Mouse (Mus musculus) MN1 (cell line): ENCODE measurements at regions not wholly inside any gene's neighbourhood (a gene's known extent, or its start where the extent isn't known, plus 50 kb on each side); places are given as distances from the start of the nearest gene placed in this dataset.

ENCODE experiments used
- DNase-seq: peaks from one replicate; pipeline ENCODE4 v3.0.0-alpha.2; 2016; ENCODE audit warnings: low spot score

DNA sequence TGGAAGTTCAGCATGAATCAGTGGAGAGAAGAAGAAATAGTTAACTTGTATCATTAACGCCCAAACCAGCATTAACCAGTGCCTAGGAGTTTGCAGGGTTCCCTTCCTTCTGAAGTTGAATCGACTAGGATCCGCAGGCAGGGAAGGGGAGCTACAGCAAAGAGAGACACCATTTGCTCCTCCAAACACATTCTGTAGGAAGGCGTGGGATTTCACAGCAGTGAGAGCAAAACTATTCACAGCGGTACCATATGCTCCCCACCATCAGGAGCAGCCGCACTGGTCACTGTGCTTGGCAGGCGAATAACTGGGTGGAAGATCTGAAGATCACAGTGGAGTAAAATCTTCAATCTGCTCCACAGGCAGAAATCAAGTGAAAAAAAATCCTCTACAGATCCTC, 610.3 kb downstream of the Lmo4 start:
- no peak for DNase-seq

DNA sequence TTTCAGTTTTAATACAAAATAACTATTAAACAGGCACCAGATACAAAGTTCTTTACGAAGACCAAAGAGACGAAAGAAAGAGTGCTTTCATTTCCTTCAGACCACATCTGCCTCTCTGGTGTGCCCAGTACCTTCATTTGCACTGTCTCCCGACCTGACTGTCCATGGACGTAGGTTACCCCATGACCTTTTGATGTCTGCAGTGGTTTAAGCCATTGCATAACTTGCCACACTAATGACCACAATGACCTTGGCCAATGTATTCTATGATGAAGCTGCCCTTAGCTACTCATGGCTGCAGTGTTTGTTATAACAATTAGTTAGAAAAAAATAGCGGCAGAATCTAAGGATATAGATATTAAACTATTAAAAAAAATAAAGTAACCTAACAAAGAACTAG, 618.4 kb downstream of the Lmo4 start:
- DNase-seq, result no peak

DNA sequence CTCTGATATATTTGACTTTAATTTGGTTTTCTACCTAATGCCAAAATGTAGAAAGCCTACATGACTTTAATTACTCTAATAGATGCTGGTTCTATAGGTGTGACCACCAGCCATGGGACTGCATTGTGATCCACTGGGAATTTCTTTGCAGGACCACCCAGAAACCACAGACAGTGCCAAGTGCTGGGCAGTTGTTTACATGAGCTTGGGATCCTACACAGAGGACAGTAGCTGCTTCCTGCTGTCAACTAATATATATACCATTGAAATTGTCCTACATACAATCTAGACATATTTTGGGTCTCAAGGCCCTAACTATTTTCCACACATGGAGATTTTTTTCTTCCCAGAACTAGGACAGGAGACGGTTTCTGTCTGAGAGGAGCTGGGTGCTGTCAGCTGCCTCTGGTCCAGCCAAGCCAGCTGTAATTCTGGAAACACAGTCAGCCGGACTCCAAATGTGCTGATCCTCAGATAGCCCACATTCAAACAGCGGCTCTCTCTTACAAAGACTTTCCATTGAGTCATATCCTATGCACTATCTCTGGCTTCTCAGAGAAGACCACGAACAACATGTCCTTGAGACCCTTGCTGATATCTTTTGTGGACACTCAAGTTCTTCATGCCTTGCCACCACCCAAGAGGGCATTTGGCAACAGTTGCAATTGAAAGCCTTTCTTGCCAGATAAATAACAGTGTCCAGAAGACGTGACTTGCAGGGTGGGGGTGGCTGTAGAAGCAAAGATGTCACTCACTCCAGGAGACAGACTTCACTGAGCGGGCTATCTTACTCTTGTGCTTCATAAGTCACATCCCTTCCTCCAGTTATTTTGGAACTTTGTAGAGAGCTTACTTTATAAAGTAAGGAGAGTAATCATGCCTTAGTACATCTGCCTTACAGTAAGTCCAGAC, 620.1 kb downstream of the Lmo4 start:
- no peak for DNase-seq

DNA sequence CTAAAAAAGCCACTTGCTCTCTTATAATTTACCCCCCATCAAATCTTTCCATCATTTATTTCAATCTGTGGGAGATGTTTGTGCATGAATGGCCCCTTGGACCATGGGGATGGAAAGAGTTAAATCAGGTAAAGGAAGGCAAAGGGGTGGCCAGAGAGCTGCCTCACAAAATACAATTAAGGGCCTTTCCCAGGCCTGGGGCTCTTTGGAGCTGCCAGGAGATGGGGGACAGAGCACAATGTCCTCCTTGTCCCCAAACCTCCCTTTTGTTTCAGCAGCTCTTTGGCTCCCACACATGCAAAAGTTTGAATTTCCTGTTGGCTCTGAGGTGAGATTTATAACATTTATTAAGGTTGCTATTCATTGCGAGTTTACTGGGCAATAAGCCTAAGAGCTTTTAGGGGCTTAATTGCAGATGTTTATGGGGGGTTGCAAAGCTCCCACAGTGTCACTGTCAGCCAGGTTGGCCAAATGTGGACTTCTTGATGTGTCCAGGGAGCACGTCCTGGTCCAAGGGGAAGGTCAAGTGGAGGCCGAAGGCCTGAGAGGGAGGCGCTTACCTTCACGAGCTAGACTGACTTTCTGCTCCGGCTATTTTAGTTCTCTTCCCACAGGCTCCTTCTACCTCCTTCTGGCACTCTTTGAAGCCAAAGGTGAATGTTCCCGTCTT, 628.5 kb downstream of the Lmo4 start:
- no peak for DNase-seq

DNA sequence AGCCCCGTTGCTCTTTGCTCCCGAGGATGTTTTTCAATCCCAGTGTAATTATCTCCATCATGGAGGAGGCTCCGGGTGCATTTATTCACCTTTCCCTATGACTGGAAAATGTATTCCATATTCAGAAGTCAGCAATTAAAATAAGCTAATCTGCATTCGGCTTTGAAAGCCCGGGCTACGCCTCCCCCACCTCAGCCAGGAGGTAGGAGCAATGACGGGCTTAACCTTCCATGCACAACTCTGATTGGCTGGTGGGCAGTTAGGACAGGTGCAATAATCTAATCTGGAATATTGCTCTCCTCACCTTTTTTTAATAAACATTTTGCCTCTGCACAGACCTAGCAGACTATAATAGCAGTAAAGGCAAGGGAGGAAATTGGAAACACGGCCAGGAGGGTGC, 629.3 kb downstream of the Lmo4 start:
- DNase-seq, result no peak

DNA sequence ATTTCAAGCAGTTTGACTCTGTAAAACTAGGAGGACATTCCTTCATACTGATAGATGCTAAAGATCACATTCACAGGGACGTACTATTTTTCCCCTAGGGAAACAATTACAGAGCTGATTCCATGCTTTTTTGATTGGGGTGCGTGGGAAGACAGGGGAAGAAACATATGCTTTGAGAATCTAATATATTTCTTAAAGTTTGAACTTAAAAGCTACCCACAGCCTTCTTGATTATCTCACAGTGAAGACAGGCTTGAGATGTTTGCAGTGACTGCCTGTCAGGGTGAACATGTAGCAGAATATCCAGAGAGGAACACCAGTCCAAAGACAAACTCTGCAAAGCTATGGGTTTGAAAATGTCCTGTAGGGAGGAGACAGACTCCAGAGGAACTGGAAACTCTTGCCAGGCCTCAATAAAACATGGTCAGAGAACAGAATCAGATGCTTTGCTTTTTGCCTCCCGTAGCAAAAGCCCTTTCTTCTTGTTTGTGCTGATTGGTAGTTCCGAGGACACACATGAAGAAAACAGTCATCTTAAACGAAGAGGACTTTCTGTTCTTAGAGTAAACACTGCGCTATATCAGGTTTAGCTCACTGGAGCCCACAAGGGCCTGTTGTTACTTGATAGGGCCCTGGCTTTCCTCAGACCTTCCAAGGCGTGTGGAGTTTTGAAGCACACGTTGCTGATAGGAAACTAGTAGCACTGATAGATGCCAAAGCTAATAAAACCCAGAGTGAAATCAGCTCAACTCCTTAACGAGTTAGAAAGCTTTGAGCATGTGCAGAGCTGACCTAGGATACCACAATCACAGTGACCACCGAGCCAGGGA, 630.8 kb downstream of the Lmo4 start:
- no peak for DNase-seq

DNA sequence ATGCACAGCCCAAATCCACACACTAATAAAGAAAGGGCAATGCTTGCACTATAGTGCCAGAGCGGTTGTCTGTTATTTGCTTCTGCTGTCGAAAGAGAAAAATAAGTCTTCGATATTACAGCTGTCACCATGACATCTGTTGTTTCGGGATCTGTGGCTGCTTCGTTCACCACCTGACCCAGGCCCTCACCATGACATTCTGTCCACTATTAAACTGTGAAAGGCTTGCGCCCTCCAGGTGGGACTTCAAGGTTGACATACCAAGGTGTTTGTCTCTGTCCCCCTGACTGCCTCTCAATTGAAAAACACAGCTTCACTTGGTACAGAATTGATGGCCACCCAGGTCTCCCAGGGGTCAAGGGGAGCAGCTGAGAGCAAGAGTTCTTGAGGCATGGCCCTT, 635.1 kb downstream of the Lmo4 start:
- no peak for DNase-seq

DNA sequence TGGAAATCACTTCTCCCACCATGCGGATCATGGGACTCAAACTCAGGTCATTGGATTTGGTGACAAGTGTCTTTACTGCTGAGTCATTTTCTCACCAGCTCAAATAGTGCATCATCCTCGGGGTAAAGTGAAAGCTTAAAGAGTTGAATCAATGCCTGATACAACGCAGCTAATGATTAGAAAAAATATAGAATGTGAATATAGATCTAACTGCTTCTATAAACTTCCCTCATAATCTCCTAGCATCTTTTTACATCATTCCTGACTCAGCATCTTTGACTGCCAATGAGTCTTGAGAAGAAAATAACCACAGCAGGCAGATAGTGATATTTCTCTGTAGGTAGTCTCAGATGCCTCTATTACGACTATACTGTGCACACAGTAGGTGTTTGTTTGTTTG, 640.0 kb downstream of the Lmo4 start:
- no peak for DNase-seq

DNA sequence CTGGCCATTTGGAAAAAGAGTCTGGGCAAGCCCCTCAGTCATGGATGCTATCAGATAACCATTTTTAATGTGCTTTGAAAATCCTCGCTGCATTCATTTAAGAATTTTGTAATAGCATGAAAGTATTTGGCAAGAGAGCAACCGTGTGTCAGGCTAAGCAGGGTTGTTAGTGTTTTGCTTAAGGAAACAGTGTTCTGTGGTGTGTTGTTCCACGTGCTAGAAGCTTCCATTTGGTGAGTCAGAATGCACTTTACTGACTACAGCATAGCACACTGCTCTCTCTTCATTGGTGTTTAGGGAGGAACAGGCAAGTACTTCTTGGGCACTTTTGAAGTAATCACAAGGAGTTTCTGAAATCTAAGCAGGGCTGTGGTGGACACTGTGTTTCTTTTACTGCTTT, 661.0 kb upstream of the Pkn2 start:
- DNase-seq, result no peak

DNA sequence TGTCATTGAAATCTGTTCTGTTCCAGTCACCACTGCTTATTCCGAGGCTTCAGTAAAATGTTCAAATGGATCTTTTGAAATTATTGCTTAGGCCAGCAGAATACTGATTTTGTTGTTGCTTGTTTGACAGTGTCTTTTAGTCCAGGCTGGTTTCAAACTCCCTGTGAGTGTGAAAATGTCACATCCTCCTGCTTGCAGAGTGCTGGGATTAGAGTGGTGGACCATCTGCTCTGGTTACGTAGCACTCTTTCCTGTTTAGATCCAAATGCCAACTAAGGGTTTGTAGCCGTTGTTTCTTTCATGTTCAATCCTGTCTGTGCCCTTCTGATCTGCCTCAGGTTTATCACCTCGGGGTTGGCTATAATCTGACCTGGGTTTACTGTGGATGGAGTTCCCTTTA, 646.2 kb upstream of the Pkn2 start:
- DNase-seq, result no peak

DNA sequence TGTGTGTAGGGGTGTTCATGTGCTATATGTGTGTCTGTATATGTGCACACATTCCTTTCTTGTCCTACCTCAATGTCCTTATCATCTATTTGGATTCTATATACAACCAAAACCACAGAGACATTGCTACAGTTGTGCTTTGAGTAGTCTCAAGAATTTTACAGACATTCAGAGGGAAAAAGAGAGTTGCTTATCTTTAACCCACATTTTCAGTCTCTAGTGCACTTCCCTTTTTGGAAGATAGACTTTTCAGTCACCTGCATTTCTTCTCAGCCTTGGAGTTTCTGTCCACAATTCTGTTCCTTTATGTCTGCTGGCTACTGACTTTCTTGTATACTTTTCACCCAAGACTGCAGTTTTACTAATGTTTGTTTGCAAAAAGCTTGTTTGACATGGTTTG, 645.5 kb upstream of the Pkn2 start:
- no peak for DNase-seq

DNA sequence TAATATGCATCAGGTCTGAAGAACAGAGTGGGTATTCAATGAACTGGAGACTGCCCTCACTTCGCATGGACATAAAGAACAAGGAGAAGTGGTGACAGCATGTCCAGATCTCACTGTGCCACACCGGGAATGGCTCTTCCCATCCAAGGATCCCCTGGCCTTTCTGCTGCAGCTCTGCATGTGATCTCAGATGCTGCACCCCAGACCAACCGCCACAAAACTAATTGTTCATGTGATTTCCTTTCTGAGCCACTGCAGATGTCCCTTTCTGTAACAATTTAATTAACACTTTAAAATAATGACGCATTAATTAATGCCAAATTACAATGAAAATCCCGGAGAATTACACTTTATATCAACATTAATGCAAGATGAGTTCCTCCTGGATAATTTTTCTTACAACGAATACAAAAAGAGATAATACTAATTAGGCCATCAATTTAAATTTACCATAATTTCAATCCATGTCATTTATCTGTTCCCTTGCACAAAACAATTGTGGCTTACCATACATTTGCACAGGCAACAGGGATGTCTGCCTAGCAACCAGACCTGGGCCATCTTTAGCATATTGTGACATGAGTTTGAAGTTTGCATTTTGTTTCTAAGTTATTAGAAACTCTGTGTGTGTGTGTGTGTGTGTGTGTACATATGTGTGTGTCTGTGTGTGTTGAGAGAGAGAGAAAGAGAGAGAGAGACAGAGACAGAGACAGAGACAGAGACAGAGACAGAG, 630.9 kb upstream of the Pkn2 start:
- no peak for DNase-seq

DNA sequence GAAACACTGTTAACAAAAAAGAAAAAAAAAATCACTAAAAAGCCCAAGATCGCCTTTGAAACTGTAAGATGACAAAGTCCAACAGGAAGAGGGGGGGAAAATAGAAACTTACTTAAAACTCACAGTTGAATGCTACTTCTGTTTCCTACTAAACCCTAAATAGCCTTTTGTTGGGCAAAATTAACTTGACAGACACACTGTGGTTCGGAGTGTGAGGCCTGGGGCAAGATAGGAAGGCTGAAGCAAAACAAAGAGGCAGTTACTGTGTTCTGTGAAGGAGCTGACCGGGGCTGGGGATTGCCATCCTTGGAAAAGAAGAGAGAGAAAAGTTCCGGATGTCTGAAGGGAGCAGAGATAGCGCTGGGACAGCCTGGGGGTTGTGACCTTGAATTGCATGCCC, 627.7 kb upstream of the Pkn2 start:
- no peak for DNase-seq

DNA sequence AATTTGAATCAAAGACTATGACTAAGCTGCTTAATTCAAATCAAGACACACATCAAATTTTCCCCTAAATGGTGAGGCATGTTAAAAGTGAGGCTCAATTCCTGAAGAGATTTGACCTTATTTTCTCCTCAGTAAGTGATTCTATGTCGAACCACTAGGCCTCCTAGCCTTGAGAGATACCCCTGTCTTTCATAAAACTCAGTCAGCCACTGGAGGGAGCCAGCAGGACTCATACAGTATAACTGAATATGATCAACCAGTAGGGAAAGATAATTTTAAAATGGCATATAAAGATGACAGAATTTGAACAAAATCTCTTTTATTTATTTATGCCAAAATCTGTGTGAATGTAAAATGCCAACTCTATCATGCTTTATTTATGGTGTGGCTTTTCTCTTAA, 626.5 kb upstream of the Pkn2 start:
- no peak for DNase-seq

DNA sequence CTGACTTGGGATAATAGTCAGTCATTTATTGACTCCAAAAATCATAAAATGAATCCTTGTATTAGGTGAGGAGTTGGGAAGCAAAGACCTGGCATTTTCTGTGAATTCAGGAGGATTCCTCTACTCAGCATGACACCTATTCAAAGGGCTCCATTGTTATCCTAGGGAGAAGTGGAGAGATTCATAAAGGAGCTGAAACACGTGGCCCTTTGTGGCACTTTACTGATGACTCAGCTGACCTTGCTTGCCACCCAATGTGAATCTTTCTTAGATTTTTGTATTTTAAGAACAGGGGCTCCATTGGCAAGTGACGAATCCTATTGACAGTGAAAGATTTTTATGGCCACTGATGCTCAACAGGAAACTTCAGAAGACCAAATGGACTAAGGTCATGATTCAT, 619.2 kb upstream of the Pkn2 start:
- DNase-seq, result no peak

DNA sequence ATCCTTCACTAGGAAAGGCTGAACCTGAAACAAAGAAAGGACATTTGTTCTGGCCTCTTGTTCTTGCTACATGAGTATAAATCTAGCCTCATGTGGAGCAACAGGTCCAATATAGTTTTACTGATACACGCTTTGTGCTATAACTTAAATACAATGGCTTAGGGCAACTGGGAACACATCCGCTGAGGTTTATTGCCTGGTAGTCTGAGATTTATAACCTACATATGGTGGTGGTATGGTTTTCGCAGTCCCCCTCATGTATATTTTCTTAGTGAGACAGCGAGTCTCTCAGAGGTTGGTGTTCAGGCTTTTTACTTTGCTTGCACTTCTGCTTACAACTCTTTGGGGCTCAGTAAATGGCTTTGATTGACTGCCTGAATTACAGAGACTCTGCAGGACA, 613.6 kb upstream of the Pkn2 start:
- DNase-seq, result no peak

DNA sequence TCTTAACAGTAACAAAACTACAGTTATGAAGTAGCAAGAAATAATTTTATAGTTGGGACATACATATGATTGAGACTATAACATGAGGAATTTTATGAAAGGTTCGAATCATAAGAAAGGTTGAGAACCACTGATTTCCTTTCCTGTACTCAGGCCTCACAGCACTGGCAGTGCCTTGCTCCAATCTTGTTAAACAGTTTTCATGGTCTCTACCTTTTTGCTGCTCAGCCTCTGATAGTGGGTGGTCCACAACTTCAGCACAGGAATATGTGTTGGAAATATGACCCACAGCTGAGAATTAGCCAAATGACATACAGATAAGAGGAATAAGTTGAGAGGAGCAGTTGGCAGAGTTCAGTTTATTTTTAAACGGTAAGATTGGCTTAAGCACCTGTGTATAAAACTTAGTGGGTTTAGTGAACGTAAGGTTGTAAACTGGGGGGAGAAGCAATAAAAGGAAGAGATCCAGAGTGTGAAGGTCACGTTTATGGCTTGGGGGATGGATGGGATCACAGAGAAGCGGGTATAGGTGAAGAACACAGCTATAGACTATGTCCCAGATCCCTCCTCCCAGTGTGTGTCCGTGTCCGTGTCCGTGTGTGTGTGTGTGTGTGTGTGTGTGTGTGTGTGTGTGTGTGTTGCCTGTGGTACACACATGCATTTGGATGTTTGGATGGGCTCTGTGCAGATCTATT, 596.3 kb upstream of the Pkn2 start:
- no peak for DNase-seq

DNA sequence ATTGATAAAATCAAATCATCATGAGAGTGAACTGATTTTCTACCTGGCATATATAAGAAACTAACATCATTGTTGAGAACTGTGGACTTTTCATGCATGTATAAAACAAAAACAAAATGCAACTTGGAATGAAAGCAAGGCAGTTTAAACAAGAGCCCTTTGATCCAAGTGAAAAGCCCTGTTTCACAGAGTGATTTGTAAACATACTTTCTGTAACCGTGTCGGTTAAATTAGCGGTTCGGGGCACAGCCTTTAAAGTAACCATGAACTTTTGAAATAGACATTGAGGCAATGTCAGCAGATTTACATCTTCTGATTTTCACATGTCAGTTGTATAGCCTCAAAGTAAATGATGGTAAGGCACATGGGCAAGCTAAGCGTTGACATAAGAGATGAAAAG, 593.7 kb upstream of the Pkn2 start:
- DNase-seq, result no peak

DNA sequence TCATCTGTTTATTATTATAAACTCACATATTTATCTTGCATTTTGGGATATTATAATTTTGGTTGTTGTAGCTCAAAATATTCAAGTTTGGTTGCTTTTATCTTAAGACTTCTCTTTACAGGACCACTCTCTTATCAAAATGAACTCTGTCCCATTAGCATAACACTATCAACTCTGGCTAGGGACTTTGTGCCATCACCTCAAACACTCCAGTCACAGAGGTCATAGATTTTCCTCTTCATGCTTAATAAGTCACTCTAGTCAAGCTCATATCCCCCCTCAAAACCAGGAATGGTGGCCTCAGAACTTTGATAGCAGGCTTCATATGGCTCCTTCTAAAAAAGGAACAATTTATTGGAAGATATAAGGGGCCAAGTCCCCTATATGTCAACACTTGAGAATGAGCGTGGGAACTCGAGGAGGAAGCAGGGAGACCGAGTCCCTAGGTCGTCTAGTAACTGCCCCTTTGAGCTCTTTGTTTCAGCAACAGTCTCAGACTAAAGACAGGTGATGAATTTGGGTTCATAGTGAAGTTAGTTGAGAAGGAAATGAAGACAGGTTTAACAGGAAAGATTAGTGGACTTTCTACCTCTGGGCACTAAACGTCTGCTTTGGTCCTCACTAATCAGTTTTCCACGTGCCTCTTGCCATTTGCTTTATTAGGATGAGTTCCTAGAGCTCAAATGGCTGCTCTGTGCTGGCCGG, 565.4 kb upstream of the Pkn2 start:
- no peak for DNase-seq

DNA sequence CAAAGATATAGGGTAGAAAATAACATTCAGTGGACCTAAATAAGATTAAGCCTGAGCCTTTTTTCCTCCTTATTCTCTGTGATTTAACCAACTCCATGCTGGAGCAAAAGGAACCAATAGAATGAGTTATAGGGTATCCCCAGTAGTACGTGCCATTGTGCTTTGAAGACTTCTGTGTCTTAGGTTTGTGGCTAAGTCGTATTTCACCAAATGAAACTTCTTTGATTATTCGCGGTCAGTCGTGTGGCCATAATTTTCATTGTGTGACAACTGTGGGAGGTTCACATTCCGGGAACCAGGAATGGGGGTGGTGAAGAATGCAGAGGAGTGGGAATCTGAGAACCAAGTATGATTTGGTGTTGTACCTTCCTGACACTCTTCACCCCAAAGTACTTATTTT, 535.6 kb upstream of the Pkn2 start:
- DNase-seq, result no peak

DNA sequence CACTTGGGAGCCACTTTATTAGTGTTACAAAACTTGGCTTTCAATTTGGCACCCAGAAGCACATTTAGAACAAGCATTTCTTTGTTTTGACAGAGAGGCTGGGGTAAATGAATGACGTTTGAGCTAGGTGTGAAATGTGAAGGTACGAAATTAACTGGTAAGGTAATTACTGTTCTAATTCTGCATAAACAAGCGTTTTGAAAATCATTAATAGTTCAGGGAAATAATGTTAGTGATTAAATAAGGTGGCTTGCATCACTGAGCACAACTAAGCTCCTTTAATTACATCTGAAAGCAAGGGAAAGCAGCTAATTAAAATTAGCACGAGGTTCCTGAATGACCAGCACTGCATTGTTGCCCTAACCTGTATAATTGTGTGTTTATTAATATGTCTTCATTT, 529.9 kb upstream of the Pkn2 start:
- no peak for DNase-seq
